Mouse (Mus musculus): ENCODE data around the gene Cdk6.

DNA sequence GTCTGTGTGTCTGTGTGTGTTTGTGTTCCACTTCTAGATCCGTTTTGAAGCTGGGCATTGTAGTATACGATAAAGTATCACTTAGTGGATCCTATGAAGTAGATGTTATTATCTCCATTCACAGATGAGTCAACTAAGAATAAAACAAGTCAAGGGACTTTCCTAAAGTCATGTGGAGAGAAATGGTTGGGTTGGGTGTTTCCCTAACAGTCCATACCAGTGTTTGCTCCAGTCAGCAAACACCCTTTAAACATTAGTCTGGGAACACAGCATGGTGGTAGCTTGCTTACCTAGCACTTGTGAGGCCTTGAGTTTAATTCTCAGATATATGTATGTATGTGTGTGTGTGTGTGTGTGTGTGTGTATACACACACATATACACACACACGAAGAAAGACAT lies 168.2 kb downstream of the Cdk6 start:
- TF ChIP-seq EP300 (IDR thresholded peaks at IDR 0.05; ENCODE audit: insufficient read depth, low read depth, low read length) (no peak), CTCF (IDR thresholded peaks at IDR 0.05; ENCODE audit: low read depth, low read length) (no peak)
